Mouse (Mus musculus): ENCODE results near the gene Jmjd4.

- TF ChIP-seq POLR2A (IDR thresholded peaks at IDR 0.05; ENCODE audit: control insufficient read depth in 1 of 2, insufficient read depth in 1 of 2, low read depth in 1 of 2, low read length in 2 of 2, poor library complexity in 1 of 2), result no peak
- TF ChIP-seq ZNF384 (IDR thresholded peaks at IDR 0.05; ENCODE audit: low read depth, low read length), result no peak
- no peak for TF ChIP-seq ZC3H11A (IDR thresholded peaks at IDR 0.05; ENCODE audit: low read depth, low read length)
- no peak for TF ChIP-seq KAT2A (conservative IDR thresholded peaks at IDR 0.05; ENCODE audit: low read depth, low read length)
- TF ChIP-seq E2F4 (IDR thresholded peaks at IDR 0.05; ENCODE audit: borderline replicate concordance, low read depth, low read length), result no peak
- no peak for TF ChIP-seq RCOR1 (IDR thresholded peaks at IDR 0.05; ENCODE audit: low read depth, low read length)
- peak; percentile 23 to 43 (median 26); a peak in 5 of 6 replicates for TF ChIP-seq CTCF (IDR thresholded peaks at IDR 0.05 in 2 of 3, conservative IDR thresholded peaks at IDR 0.05 in 1 of 3; ENCODE audit: control insufficient read depth in 1 of 3, insufficient read depth in 1 of 3, low read depth in 2 of 3, low read length in 3 of 3, poor library complexity in 1 of 3, severe bottlenecking in 1 of 3)
- TF ChIP-seq EP300 (IDR thresholded peaks at IDR 0.05; ENCODE audit: low read depth in 1 of 2, low read length in 2 of 2), result no peak
- no peak for TF ChIP-seq CHD2 (IDR thresholded peaks at IDR 0.05; ENCODE audit: low read length)
- TF ChIP-seq USF1 (IDR thresholded peaks at IDR 0.05; ENCODE audit: low read depth, low read length), result no peak
Observed at GRCm38 (mm10) chr11:59443102-59443501, 6.7 kb upstream of the Jmjd4 start.
